Mouse (Mus musculus) cerebellum, adult 9-10 months (tissue): ENCODE measurements around the gene Apba1.

Experiments used
- DNase-seq: peaks from one replicate; pipeline ENCODE4 v3.0.0; 2022

Apba1 gene

GRCm38 (mm10) chr19:23984186-23984585 lies 225.5 kb downstream of the Apba1 start:
- DNase-seq: no peak

GRCm38 (mm10) chr19:23987291-23987690 lies 228.6 kb downstream of the Apba1 start:
- DNase-seq: no peak

- DNase-seq: no peak
These were observed 229.5 kb downstream of the Apba1 start for GRCm38 (mm10) chr19:23988166-23988565.

GRCm38 (mm10) chr19:23995766-23996399 lies 237.2 kb downstream of the Apba1 start:
- no peak for DNase-seq
